Mouse (Mus musculus) liver, embryonic 14.5 days (tissue): Measurements from ENCODE around the gene Cmklr1.

Experiments
- CTCF ChIP-seq: IDR thresholded peaks from 2 replicates; pipeline ENCODE4 v1.5.1; 2016; ENCODE audit warnings: antibody characterized with exemption, low read depth, control low read depth
- EP300 ChIP-seq: IDR thresholded peaks from 2 replicates; pipeline ENCODE4 v1.6.1; 2016; ENCODE audit warnings: antibody characterized with exemption, low read depth

GRCm38 (mm10) chr5:113633037-113633714 is 17.1 kb downstream of the Cmklr1 start:
- no peak for TF ChIP-seq EP300
- no peak for TF ChIP-seq CTCF
